Mouse (Mus musculus) heart, adult 10 weeks (tissue): ENCODE results near the gene Cfh. TPM values are rescaled to one million over a fixed set of nuclear protein-coding genes. Genes with fewer than 3 reads are reported as not detected.

Experiments
- polyA plus RNA-seq: library from polyadenylated mRNA; stranded (reverse); fragments of 350-450 nt; fragmentation: Illumina TruSeq; extraction: RNeasy Lipid Tissue Mini Kit (QIAGEN cat#74804); gene quantifications from one replicate; pipeline ENCODE4 v1.2.3, GENCODE M21; 2014; ENCODE audit warnings: low read depth, low replicate concordance

Cfh gene
- 143 TPM for polyA plus RNA-seq

DNA sequence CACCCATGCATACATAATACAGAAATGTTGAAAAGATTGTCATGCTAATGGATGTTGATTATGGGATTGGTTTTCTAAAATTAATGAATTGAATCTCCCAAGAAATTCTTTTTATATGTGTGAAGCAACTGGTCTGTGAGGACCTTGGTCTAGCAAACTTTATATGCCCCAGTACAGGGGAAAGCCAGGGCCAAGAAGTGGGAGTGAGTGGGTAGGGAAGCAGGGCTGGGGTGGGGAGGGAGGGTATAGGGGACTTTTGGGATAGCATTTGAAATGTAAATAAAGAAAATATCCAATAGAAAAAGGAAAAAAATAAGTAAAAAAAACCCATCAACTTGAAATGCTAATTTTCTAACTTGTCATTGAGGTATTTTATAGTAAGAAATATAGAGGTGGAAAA lies at the start of gene Cfh:
Cfh (minus strand) TSS at position 101 of the 400 bp plus-strand sequence.

Other genes with a start within 250 kb of the Cfh start
- gene Kcnt2, start 62.4 kb upstream of the Cfh start, polyA plus RNA-seq, result 2.3 TPM